ENCODE assay signal across 9 mouse cellular contexts in the genomic region with DNA sequence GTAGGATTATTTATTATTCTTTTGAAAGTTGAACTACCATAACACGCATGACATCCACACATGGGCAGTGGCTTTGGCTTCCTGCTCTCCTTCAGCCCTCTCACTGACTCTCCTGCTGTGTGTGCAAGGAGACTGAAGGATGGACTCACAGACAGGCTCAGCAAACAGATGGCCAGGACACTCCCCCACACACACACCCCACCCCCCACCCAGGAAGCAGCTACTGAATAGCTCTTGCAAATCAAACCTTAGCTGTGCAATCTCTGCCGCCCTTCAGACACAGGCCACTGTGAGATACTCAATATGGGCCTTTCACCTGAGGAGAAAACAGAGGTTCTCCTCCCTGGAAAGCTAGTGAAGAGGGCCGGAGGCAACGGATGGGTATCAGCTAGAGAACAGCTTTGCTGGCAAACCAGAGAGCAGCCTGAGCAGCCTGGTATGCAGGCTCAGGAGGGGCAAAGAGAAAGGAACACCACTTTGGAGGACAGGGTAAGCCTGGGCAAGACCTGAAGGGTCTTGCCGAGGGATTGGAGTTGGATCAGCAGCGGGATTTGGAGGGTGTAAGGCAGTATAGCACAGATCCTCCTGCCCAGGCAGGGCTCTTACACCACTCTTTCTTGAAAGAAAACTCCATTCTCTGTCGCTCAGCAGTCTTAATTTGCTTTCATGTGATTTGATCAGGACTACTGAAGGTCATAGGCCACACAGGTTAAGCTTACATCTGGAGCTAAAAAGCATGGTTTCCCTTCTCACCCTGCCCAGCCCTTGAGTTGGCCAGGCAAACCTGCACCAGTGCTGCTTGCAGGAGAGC. TPM values are rescaled to one million over a fixed set of nuclear protein-coding genes. Genes with fewer than 3 reads are reported as not detected.
DNase-seq lines count a peak whose midpoint lies in the region; ATAC-seq lines count a peak whose summit lies in the region.
"Had no signal": no experiment of that assay in that cellular context is flagged by ENCODE, and none has a peak within 500 bp of the region (broad histone marks: within the 10 kb centered on the region; RNA-seq: fewer than 3 reads in every experiment).

No protein-coding gene starts in this region.

- no peak overlapping the region for H3K4me3 ChIP-seq in heart, embryonic 13.5 days
- peak overlapping the region; percentile 90 for H3K4me3 ChIP-seq in hindbrain, embryonic 15.5 days
- peak overlapping the region; percentile 92 for H3K4me3 ChIP-seq in neural tube, embryonic 13.5 days

- no peak for ATAC-seq in heart, embryonic 13.5 days (ENCODE audit: extremely low read depth, insufficient number of reproducible peaks, low FRiP score, low TSS enrichment)
- ATAC-seq in hindbrain, embryonic 15.5 days (ENCODE audit: low FRiP score, low read depth) = no peak
- no peak for ATAC-seq in neural tube, embryonic 13.5 days (ENCODE audit: low read depth)

- no peak overlapping the region for H3K9ac ChIP-seq in heart, embryonic 13.5 days
- H3K9ac ChIP-seq in hindbrain, embryonic 15.5 days = peak overlapping the region; percentile 95
- H3K9ac ChIP-seq in neural tube, embryonic 13.5 days = peak overlapping the region; percentile 99

- no peaks in the 10 kb centered on the region for H3K36me3 ChIP-seq in heart, embryonic 13.5 days
- H3K36me3 ChIP-seq in hindbrain, embryonic 15.5 days = no peaks in the 10 kb centered on the region
- H3K36me3 ChIP-seq in neural tube, embryonic 13.5 days = no peaks in the 10 kb centered on the region

- WGBS in heart, embryonic 13.5 days = 65% methylated on average over 7 of the region's 7 CpGs
- 15% methylated on average over 7 of the region's 7 CpGs for WGBS in hindbrain, embryonic 15.5 days
- WGBS in neural tube, embryonic 13.5 days = 20% methylated on average over 7 of the region's 7 CpGs

- no peak for DNase-seq in heart, adult 18-20 months
- DNase-seq in cerebellum, adult 9-11 months = peak; percentile 68
- no peak for DNase-seq in left cerebral cortex, postnatal 10 days (ENCODE audit: extremely low spot score in 1 of 2, low spot score in 2 of 2)
- no peak for DNase-seq in frontal cortex, adult 2 months (ENCODE audit: extremely low spot score in 1 of 2, low spot score in 1 of 2)
- DNase-seq in left cerebral cortex, adult 9 months (ENCODE audit: low spot score in 2 of 2) = no peak

- intact Hi-C loops in left cerebral cortex, postnatal 10 days (cut with DNase I) = no loop called here

- H3K4me2 ChIP-seq in heart, embryonic 13.5 days = peak overlapping the region; percentile 10; the same call in 1 of the 2 replicates
- peak overlapping the region; percentile 78 for H3K4me2 ChIP-seq in hindbrain, embryonic 15.5 days
- peak overlapping the region; percentile 91 for H3K4me2 ChIP-seq in neural tube, embryonic 13.5 days

- peaks cover 43% of the 10 kb centered on the region for H3K27me3 ChIP-seq in heart, embryonic 13.5 days (replicated peaks)
- no peaks in the 10 kb centered on the region for H3K27me3 ChIP-seq in hindbrain, embryonic 15.5 days
- peaks cover 6% of the 10 kb centered on the region; the same call in 1 of the 2 replicates for H3K27me3 ChIP-seq in neural tube, embryonic 13.5 days
- H3K27me3 ChIP-seq: CH12.LX had no signal

- peaks cover 26% of the 10 kb centered on the region for H3K4me1 ChIP-seq in heart, embryonic 13.5 days
- H3K4me1 ChIP-seq in hindbrain, embryonic 15.5 days (replicated peaks) = peaks cover 66% of the 10 kb centered on the region
- H3K4me1 ChIP-seq in neural tube, embryonic 13.5 days (replicated peaks) = peaks cover 76% of the 10 kb centered on the region

- no peak overlapping the region for H3K27ac ChIP-seq in heart, embryonic 13.5 days (replicated peaks)
- H3K27ac ChIP-seq in hindbrain, embryonic 15.5 days (replicated peaks) = 0 out of 2 replicates have a peak overlapping the region, but pooled peaks have one; percentile 41
- H3K27ac ChIP-seq in neural tube, embryonic 13.5 days (replicated peaks) = peak overlapping the region; percentile 72

- H3K9me3 ChIP-seq in heart, embryonic 13.5 days = no peaks in the 10 kb centered on the region
- H3K9me3 ChIP-seq in hindbrain, embryonic 15.5 days = no peaks in the 10 kb centered on the region
- no peaks in the 10 kb centered on the region for H3K9me3 ChIP-seq in neural tube, embryonic 13.5 days

RNA-seq across cellular contexts. Expression of a gene that starts 3.1 kb away (rescaled TPM):
- polyA plus RNA-seq in heart, embryonic 13.5 days (2015; fragmentation: Nextera tagmentation; extraction: Ambion mirVana) = 1.3 and 1.5 TPM in 2 replicates
- total RNA-seq in heart, adult 18-20 months (2021) = 1 to 10 TPM; 4.3 to 4.9 TPM
- polyA plus RNA-seq in hindbrain, embryonic 15.5 days (2015; fragmentation: Nextera tagmentation; extraction: Ambion mirVana) = 38.8 and 40.0 TPM in 2 replicates
- polyA plus RNA-seq in neural tube, embryonic 13.5 days (2015; fragmentation: Nextera tagmentation; extraction: Ambion mirVana) = 26.4 and 28.0 TPM in 2 replicates
- total RNA-seq in left cerebral cortex, postnatal 10 days (2021) = 10 to 100 TPM; 65.9 to 67.3 TPM
- polyA plus RNA-seq in frontal cortex, adult 2 months (2012; rRNA removed) = 35.6 and 38.5 TPM in 2 replicates
- total RNA-seq: CH12.LX had no signal

Comparison
In these comparisons a context has a peak if more than half of its experiments do, and no peak if none do; other contexts are left out.
1. H3K4me2 ChIP-seq: peak in every context shown above with its lines; median percentile 91 in neural tube, embryonic 13.5 days; 78 in hindbrain, embryonic 15.5 days; 10 in heart, embryonic 13.5 days.
2. RNA of a gene that starts 3.1 kb away (polyA plus RNA-seq): 38.8 to 40.0 TPM in hindbrain, embryonic 15.5 days, 35.6 to 38.5 TPM in frontal cortex, adult 2 months and 26.4 to 28.0 TPM in neural tube, embryonic 13.5 days; 1.3 to 1.5 TPM in heart, embryonic 13.5 days; every median in the first group is over 10 times any median in the second.